Mouse (Mus musculus) small intestine, adult 2 months (tissue): ENCODE results near the gene Ccdc150.

Experiments
- CTCF ChIP-seq: fragments of 200-500 bp; IDR thresholded peaks from 2 replicates; pipeline ENCODE4 v1.5.1; 2012; ENCODE audit warnings: low read depth, mild to moderate bottlenecking, control low read depth, inconsistent platforms, low read length, moderate library complexity, mixed read lengths; ENCODE audit not compliant: insufficient replicate concordance, insufficient read length; ENCODE audit errors: extremely low read depth
- POLR2A ChIP-seq: fragments of 200-500 bp; IDR thresholded peaks from 2 replicates; pipeline ENCODE4 v1.6.1; 2012; ENCODE audit warnings: low read depth, mild to moderate bottlenecking, control low read depth, inconsistent platforms, low read length, moderate library complexity

- TF ChIP-seq CTCF = no peak
- TF ChIP-seq POLR2A = no peak
These were observed 76.2 kb downstream of the Ccdc150 start for GRCm38 (mm10) chr1:54326647-54327046.
